Mouse (Mus musculus): ENCODE results near the gene Minos1.

The Minos1 gene

GRCm38 (mm10) chr4:139092356-139093195 lies 38.3 kb downstream of the Minos1 start, which contains the start of gene Nbl1:
TSS of gene Nbl1 (minus strand) at chr4:139092993.
- DNase-seq, result no peak

- no peak for DNase-seq
Measured at GRCm38 (mm10) chr4:139091478-139092355, 39.2 kb downstream of the Minos1 start.

GRCm38 (mm10) chr4:139091066-139091465 lies 39.8 kb downstream of the Minos1 start:
- no peak for DNase-seq

- no peak for DNase-seq
Measured at GRCm38 (mm10) chr4:139090303-139090940, 40.5 kb downstream of the Minos1 start.

GRCm38 (mm10) chr4:139088982-139089671 lies 41.8 kb downstream of the Minos1 start:
- peak; percentile 35 for DNase-seq

- no peak for DNase-seq
Measured at GRCm38 (mm10) chr4:139086984-139087383, 43.9 kb downstream of the Minos1 start.

- DNase-seq, result peak; percentile 85
Measured at GRCm38 (mm10) chr4:139086037-139086436, 44.9 kb downstream of the Minos1 start.

GRCm38 (mm10) chr4:139085337-139085736 lies 45.6 kb downstream of the Minos1 start:
- DNase-seq, result no peak

- DNase-seq, result no peak
Measured at GRCm38 (mm10) chr4:139082790-139083564, 47.9 kb downstream of the Minos1 start.

GRCm38 (mm10) chr4:139081270-139081931 lies 49.5 kb downstream of the Minos1 start:
- no peak for DNase-seq

- DNase-seq, result no peak
Measured at GRCm38 (mm10) chr4:139080259-139080658, 50.7 kb downstream of the Minos1 start.

GRCm38 (mm10) chr4:139079439-139079838 lies 51.5 kb downstream of the Minos1 start:
- DNase-seq, result no peak

- DNase-seq, result peak; percentile 35
Measured at GRCm38 (mm10) chr4:139078726-139079125, 52.2 kb downstream of the Minos1 start.

GRCm38 (mm10) chr4:139078313-139078712 lies 52.6 kb downstream of the Minos1 start:
- DNase-seq, result peak; percentile 56

- peak; percentile 46 for DNase-seq
Measured at GRCm38 (mm10) chr4:139075915-139076314, 55.0 kb downstream of the Minos1 start.

- no peak for DNase-seq
Measured at GRCm38 (mm10) chr4:139075041-139075711, 55.7 kb downstream of the Minos1 start, which contains the start of gene Htr6. TSS of gene Htr6 (minus strand) at chr4:139075570.

- no peak for DNase-seq
Measured at GRCm38 (mm10) chr4:139074060-139074459, 56.9 kb downstream of the Minos1 start.

- DNase-seq, result no peak
Measured at GRCm38 (mm10) chr4:139068287-139068686, 62.6 kb downstream of the Minos1 start.

GRCm38 (mm10) chr4:139064831-139065230 lies 66.1 kb downstream of the Minos1 start:
- no peak for DNase-seq

GRCm38 (mm10) chr4:139059569-139059968 lies 71.3 kb downstream of the Minos1 start:
- peak; percentile 21 for DNase-seq

Data from kidney, adult 9 months (tissue).